ENCODE assay signal across 10 mouse cellular contexts in genomic region chr1:171773232-171773989, GRCm38 (mm10).
"Had no signal": no experiment of that assay in that cellular context is flagged by ENCODE, and none has a peak within 500 bp of the region (broad histone marks: within the 10 kb centered on the region; RNA-seq: fewer than 3 reads in every experiment).

No protein-coding gene starts in this region.

- H3K9me3 ChIP-seq: intestine, embryonic 15.5 days; limb, embryonic 15.5 days; midbrain, embryonic 10.5 days; stomach, embryonic 15.5 days had no signal

- H3K4me1 ChIP-seq: intestine, embryonic 15.5 days; limb, embryonic 15.5 days; midbrain, embryonic 10.5 days; stomach, embryonic 15.5 days had no signal

- ATAC-seq: intestine, embryonic 15.5 days; midbrain, embryonic 16.5 days had no signal

- H3K4me3 ChIP-seq: intestine, embryonic 15.5 days; limb, embryonic 15.5 days; midbrain, embryonic 10.5 days; stomach, embryonic 15.5 days had no signal

- H3K27me3 ChIP-seq: intestine, embryonic 15.5 days; limb, embryonic 15.5 days; stomach, embryonic 15.5 days had no signal

- H3K36me3 ChIP-seq: intestine, embryonic 15.5 days; limb, embryonic 15.5 days; midbrain, embryonic 10.5 days; stomach, embryonic 15.5 days had no signal

- DNase-seq: kidney, adult 18-20 months; kidney, postnatal 14 days; lung, adult 18-20 months; lung, postnatal 36 days; right cerebral cortex, postnatal 14 days had no signal
